Mouse (Mus musculus) liver, postnatal 0 days (tissue): Measurements from ENCODE around the gene Ntm.

Source experiments
- CTCF ChIP-seq: sonication (generic); IDR thresholded peaks from 2 replicates; pipeline ENCODE4 v1.5.1; 2016; ENCODE audit warnings: antibody characterized with exemption, low read depth
- EP300 ChIP-seq: IDR thresholded peaks from 2 replicates; pipeline ENCODE4 v1.6.1; 2016; ENCODE audit warnings: antibody characterized with exemption, low read depth, mild to moderate bottlenecking

DNA sequence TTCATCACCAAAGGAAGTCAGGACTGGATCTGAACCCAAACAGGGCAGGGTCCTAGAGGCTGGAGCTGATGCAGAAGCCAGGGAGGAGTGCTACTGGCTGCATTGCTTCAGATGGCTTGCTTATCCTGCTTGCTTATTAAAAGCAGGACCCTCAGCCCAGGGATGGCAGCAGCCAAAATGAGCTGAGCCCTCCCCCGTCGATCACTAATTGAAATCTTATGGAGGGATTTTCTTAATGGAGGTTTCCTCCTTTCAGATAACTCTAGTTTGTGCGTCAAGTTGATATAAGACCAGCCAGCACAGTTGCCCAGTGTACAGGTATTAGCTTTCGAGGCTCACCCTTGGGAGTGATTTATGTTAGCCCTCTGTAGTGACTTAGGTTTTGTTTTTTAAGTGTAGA, 826.9 kb downstream of the Ntm start:
- no peak for TF ChIP-seq CTCF
- TF ChIP-seq EP300: no peak
